Mouse (Mus musculus) kidney, adult 2 months (tissue): ENCODE measurements around the gene Dennd2d.

Experiments
- CTCF ChIP-seq: fragments of 200-500 bp; conservative IDR thresholded peaks from 2 replicates; pipeline ENCODE4 v1.5.1; 2011; ENCODE audit warnings: low read depth, mild to moderate bottlenecking, control low read depth, low read length, moderate library complexity, mixed read lengths; ENCODE audit not compliant: insufficient read depth, insufficient read length
- POLR2A ChIP-seq: fragments of 200-500 bp; IDR thresholded peaks from one replicate; pipeline ENCODE4 v1.6.1; 2011; ENCODE audit warnings: low read depth, low read length, control low read depth

- TF ChIP-seq CTCF (no peak), POLR2A (no peak)
These were observed 29.6 kb upstream of the Dennd2d start for GRCm38 (mm10) chr3:106452616-106453015.
